Mouse (Mus musculus): ENCODE results near the gene Nupl2. TPM values are rescaled to one million over a fixed set of nuclear protein-coding genes. Genes with fewer than 3 reads are reported as not detected.

The Nupl2 gene
- polyA plus RNA-seq, 2 experiments = 3.6 to 6.5 TPM

GRCm38 (mm10) chr5:24214547-24214878 lies 49.8 kb downstream of the Nupl2 start:
- no peak for ATAC-seq (ENCODE audit: insufficient read depth)
- Histone ChIP-seq H3K36me3 (replicated peaks; ENCODE audit: control insufficient read depth, insufficient read depth, low read depth) (no peaks in the 10 kb centered on the region), H3K27ac (no peak overlapping the region), H3K4me1 (replicated peaks; ENCODE audit: control insufficient read depth in 2 of 2, insufficient read depth in 2 of 2, low read length in 1 of 2) (no peaks in the 10 kb centered on the region), H3K27me3 (ENCODE audit: control insufficient read depth, insufficient read depth, low read length) (no peaks in the 10 kb centered on the region), H3K4me3 (ENCODE audit: insufficient read depth in 1 of 2, low read depth in 2 of 2, low read length in 2 of 2) (no peak overlapping the region), H3K9me3 (ENCODE audit: control insufficient read depth, low read length) (no peaks in the 10 kb centered on the region), H3K9ac (replicated peaks) (no peak overlapping the region), H3K4me2 (ENCODE audit: low read depth) (no peak overlapping the region)
- WGBS (ENCODE audit: insufficient replicate concordance) = 77% methylated on average over 1 of the region's 1 CpGs
- DNase-seq (ENCODE audit: low read depth in 3 of 3, low spot score in 3 of 3) = no peak
- TF ChIP-seq CTCF (IDR thresholded peaks at IDR 0.05; ENCODE audit: low read depth) (no peak), EP300 (IDR thresholded peaks at IDR 0.05; ENCODE audit: low read depth) (no peak)

DNA sequence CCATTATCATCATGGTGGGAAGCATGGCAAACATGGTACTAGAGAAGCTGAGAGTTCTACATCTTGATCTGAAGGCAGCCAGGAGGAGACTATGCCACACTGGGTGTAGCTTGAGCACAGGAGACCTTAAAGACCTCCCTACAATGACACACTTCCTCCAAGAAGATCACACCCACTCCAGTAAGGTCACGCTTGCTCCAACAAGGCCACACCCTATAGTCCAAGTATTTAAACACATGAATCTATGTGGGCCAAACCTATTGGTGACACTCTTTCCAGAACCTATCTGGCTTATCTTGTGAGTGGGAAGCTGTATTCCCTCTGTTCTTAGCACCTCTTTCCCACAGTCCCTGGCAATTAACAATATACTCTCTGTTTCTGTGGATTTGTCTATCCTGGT lies 50.1 kb downstream of the Nupl2 start:
- H3K9me3 ChIP-seq (ENCODE audit: control insufficient read depth, low read length) = no peaks in the 10 kb centered on the region

More for the DNA sequence above, 50.1 kb downstream of the Nupl2 start:
- Histone ChIP-seq H3K27ac (no peak overlapping the region), H3K9ac (replicated peaks) (no peak overlapping the region), H3K4me1 (replicated peaks; ENCODE audit: control insufficient read depth in 2 of 2, insufficient read depth in 2 of 2, low read length in 1 of 2) (no peaks in the 10 kb centered on the region), H3K4me2 (ENCODE audit: low read depth) (no peak overlapping the region), H3K27me3 (ENCODE audit: control insufficient read depth, insufficient read depth, low read length) (no peaks in the 10 kb centered on the region), H3K4me3 (ENCODE audit: insufficient read depth in 1 of 2, low read depth in 2 of 2, low read length in 2 of 2) (no peak overlapping the region), H3K36me3 (replicated peaks; ENCODE audit: control insufficient read depth, insufficient read depth, low read depth) (no peaks in the 10 kb centered on the region)
- TF ChIP-seq CTCF (IDR thresholded peaks at IDR 0.05; ENCODE audit: low read depth) = no peak
- TF ChIP-seq EP300 (IDR thresholded peaks at IDR 0.05; ENCODE audit: low read depth) = no peak
- no peak for DNase-seq (ENCODE audit: low read depth in 3 of 3, low spot score in 3 of 3)
- no peak for ATAC-seq (ENCODE audit: insufficient read depth)
- WGBS (ENCODE audit: insufficient replicate concordance) = 79% methylated on average over 1 of the region's 1 CpGs

Other genes starting within 250 kb of the Nupl2 start
- 10.9 and 15.4 TPM in 2 replicates for gene Fam126a, start 134.3 kb upstream of the Nupl2 start, polyA plus RNA-seq (2012; rRNA removed)
- 64.8 and 65.3 TPM in 2 replicates for gene Fam126a, start 134.3 kb upstream of the Nupl2 start, polyA plus RNA-seq (2014; fragmentation: Nextera tagmentation; extraction: Ambion mirVana)
- 6.0 and 9.8 TPM in 2 replicates for gene Klhl7, start 64.4 kb upstream of the Nupl2 start, polyA plus RNA-seq (2012; rRNA removed)
- gene Klhl7, start 64.4 kb upstream of the Nupl2 start, polyA plus RNA-seq (2014; fragmentation: Nextera tagmentation; extraction: Ambion mirVana) = 18.1 and 19.6 TPM in 2 replicates
- 0.44 and 0.93 TPM in 2 replicates for gene Kcnh2, start 186.6 kb downstream of the Nupl2 start, polyA plus RNA-seq (2012; rRNA removed)
- gene Kcnh2, start 186.6 kb downstream of the Nupl2 start, polyA plus RNA-seq (2014; fragmentation: Nextera tagmentation; extraction: Ambion mirVana) = 0.05 and 0.28 TPM in 2 replicates
- 1.3 and 1.4 TPM in 2 replicates for gene Nos3, start 199.8 kb downstream of the Nupl2 start, polyA plus RNA-seq (2012; rRNA removed)
- 1.5 TPM in 2 replicates for gene Nos3, start 199.8 kb downstream of the Nupl2 start, polyA plus RNA-seq (2014; fragmentation: Nextera tagmentation; extraction: Ambion mirVana)
- gene Atg9b, start 227.2 kb downstream of the Nupl2 start, polyA plus RNA-seq (2012; rRNA removed) = 0.42 and 0.57 TPM in 2 replicates
- gene Atg9b, start 227.2 kb downstream of the Nupl2 start, polyA plus RNA-seq (2014; fragmentation: Nextera tagmentation; extraction: Ambion mirVana) = 0.14 and 0.35 TPM in 2 replicates
- gene Abcb8, start 228.7 kb downstream of the Nupl2 start, polyA plus RNA-seq (2012; rRNA removed) = 16.9 and 20.4 TPM in 2 replicates
- 18.0 and 19.5 TPM in 2 replicates for gene Abcb8, start 228.7 kb downstream of the Nupl2 start, polyA plus RNA-seq (2014; fragmentation: Nextera tagmentation; extraction: Ambion mirVana)
- gene Asic3, start 248.4 kb downstream of the Nupl2 start, polyA plus RNA-seq (2012; rRNA removed) = not detected in 2 replicates
- gene Asic3, start 248.4 kb downstream of the Nupl2 start, polyA plus RNA-seq (2014; fragmentation: Nextera tagmentation; extraction: Ambion mirVana) = not detected in 2 replicates